Mouse (Mus musculus) thymus, postnatal 0 days (tissue): ENCODE results near the gene Gm6337. TPM values are rescaled to one million over a fixed set of nuclear protein-coding genes. Genes with fewer than 3 reads are reported as not detected.
"Not testable (repeated sequence)": the region's sequence is repeated elsewhere in the genome, so short reads cannot be mapped to it uniquely, and the experiment has no call there.

ENCODE experiments used
- DNase-seq: peaks from one replicate; pipeline ENCODE4 v3.0.0-alpha.2; 2015; ENCODE audit warnings: low spot score
- polyA plus RNA-seq: library from polyadenylated mRNA; unstranded; fragments of >200 nt; fragmentation: Nextera tagmentation; extraction: Ambion mirVana; gene quantifications from 2 replicates; pipeline ENCODE4 v1.2.1, GENCODE M21; 2015

The Gm6337 gene
- polyA plus RNA-seq, result not detected in 2 replicates

DNA sequence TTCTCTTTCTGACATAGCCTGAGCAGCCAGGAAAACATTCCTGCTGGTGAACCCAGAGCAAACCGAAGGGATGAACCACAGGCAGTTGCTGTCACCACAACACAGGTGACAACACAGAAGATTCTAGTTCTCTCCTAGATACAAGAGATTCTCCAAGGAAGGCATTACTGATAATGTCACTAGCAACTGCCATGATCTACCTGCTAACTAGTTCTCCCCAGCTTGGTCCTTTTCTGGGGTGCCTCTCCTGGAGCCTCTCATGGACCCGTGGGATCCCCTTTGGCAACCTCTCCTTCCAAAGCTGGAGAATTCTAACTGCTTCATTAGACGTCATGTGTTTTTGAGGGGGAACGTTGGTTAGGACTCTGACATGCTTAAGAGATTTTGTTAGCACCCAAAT is at the start of gene Gm6337:
Gene Gm6337, minus strand, starts transcription at position 101 of the 400 bp plus-strand sequence.
- not testable (repeated sequence) for DNase-seq

GRCm38 (mm10) chr14:6107500-6107899 is 49.4 kb upstream of the Gm6337 start:
- not testable (repeated sequence) for DNase-seq

- not testable (repeated sequence) for DNase-seq
Observed at GRCm38 (mm10) chr14:6093842-6094241, 35.8 kb upstream of the Gm6337 start, which contains the start of gene Gm8206. Gene Gm8206 (minus strand): TSS chr14:6093942.

Other genes starting within 250 kb of the Gm6337 start
- gene Gm3424, start 227.9 kb downstream of the Gm6337 start, polyA plus RNA-seq, result not detected in 2 replicates
- gene Gm8237, start 177.9 kb downstream of the Gm6337 start, polyA plus RNA-seq, result 0.07 TPM in 1 of 2 replicates, not detected in the other
- gene Gm3248, start 96.5 kb downstream of the Gm6337 start, polyA plus RNA-seq, result 0.08 TPM in 1 of 2 replicates, not detected in the other
- not detected in 2 replicates for gene Gm3453, start 79.1 kb downstream of the Gm6337 start, polyA plus RNA-seq
- gene Gm8206, start 35.7 kb upstream of the Gm6337 start, polyA plus RNA-seq, result not detected in 2 replicates
- gene Gm3468, start 50.4 kb upstream of the Gm6337 start, polyA plus RNA-seq, result 0.42 and 0.56 TPM in 2 replicates
- gene Gm3476, start 67.5 kb upstream of the Gm6337 start, polyA plus RNA-seq, result not detected in 2 replicates
- gene Gm21560, start 161.0 kb upstream of the Gm6337 start, polyA plus RNA-seq, result not detected in 2 replicates
- 0.14 and 0.21 TPM in 2 replicates for gene Gm3411, start 229.0 kb upstream of the Gm6337 start, polyA plus RNA-seq
- not detected in 2 replicates for gene Gm21103, start 246.6 kb upstream of the Gm6337 start, polyA plus RNA-seq